Mouse (Mus musculus): ENCODE measurements around the gene Uchl1. TPM values are rescaled to one million over a fixed set of nuclear protein-coding genes. Genes with fewer than 3 reads are reported as not detected.

The Uchl1 gene
- 25.7 and 33.5 TPM in 2 replicates for polyA plus RNA-seq (2016; fragmentation: Nextera tagmentation; extraction: Ambion mirVana)

DNA sequence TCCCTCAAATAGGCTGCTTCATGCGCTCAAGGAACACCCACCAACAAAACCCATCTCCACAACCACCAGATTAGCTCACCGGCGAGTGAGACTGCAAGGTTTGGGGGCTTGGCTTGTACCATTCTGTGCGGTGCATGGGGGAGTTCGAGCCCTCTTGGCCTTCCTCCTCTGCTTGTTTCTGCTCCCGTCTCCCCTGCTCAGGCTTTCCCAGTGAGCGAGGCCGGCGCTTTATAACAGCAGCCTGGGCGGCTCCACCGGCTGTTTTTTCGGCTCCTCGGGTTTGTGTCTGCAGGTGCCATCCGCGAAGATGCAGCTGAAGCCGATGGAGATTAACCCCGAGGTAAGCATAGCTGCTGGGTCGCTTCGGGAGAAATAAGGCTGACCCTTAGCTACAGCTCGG is at the start of gene Uchl1:
Gene Uchl1 (plus strand): TSS at position 109 of the 400 bp plus-strand sequence.
- Histone ChIP-seq H3K9me3 (replicated peaks) (no peaks in the 10 kb centered on the region), H3K36me3 (no peaks in the 10 kb centered on the region), H3K27ac (peak within 1 kb of the TSS; percentile 56), H3K4me1 (peaks cover 22% of the 10 kb centered on the region), H3K27me3 (ENCODE audit: low read depth, poor library complexity, severe bottlenecking) (peaks cover 56% of the 10 kb centered on the region), H3K4me3 (peak within 1 kb of the TSS; percentile 71)
- peak; percentile 91 for DNase-seq (ENCODE audit: low spot score)
- WGBS = 0% methylated on average over 20 of the region's 20 CpGs

DNA sequence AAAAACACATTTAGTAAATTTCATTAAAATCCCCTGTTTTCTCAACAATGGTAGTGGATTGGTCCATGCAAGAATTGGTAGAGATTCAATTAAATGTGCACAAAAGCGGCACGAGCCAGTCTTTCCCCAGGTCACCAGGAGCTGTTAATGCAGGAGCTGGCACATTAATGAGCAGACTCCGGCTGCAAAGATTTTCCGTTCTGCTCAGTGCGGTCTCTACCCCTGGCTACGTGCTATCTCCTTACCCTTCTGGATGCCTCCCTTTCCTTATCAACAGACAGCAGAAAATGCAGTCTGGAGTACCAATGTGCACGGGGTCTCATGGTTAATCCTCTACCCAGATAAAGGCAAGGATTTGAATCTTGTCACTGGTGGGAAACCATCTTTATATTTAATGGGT is 48.1 kb upstream of the Uchl1 start:
- WGBS = 81% methylated on average over 7 of the region's 7 CpGs
- H3K4me1 ChIP-seq = no peaks in the 10 kb centered on the region
- no peak overlapping the region for H3K4me3 ChIP-seq
- no peak overlapping the region for H3K27ac ChIP-seq
- H3K27me3 ChIP-seq (ENCODE audit: low read depth, poor library complexity, severe bottlenecking) = no peaks in the 10 kb centered on the region
- no peak for DNase-seq (ENCODE audit: low spot score)
- no peaks in the 10 kb centered on the region for H3K36me3 ChIP-seq
- no peaks in the 10 kb centered on the region for H3K9me3 ChIP-seq (replicated peaks)

DNA sequence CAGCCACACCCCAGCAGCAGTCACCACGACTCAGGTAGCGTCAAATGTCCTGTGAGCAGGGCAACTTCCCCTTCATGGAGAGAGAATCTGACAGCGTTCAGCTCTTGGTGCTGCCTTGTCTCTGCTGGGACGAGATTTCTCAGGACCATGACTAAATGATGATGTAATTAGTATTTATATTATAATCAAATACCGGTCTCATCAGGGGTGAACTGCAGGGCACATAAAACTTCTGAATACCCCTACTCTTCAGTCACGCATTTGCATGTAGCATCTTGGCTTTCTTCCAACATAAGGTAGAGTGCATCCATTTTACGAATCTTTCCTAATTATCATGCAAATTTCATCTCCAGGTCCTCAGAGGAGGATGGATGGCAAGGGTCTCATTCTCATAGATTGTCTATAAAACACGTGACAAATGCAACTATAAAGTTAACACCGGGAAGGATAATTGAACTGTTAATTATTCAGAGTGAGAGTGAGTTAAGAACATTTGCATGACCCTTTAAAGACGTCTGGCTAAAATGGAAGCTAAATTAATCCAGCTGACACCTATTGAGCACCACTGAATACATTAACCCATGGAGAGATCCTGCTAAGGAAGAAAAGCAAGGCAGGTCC is 40.3 kb upstream of the Uchl1 start:
- no peaks in the 10 kb centered on the region for H3K27me3 ChIP-seq (ENCODE audit: low read depth, poor library complexity, severe bottlenecking)
- DNase-seq (ENCODE audit: low spot score) = no peak
- no peak overlapping the region for H3K4me3 ChIP-seq
- no peaks in the 10 kb centered on the region for H3K4me1 ChIP-seq
- no peak overlapping the region for H3K27ac ChIP-seq
- 76% methylated on average over 10 of the region's 10 CpGs for WGBS
- no peaks in the 10 kb centered on the region for H3K9me3 ChIP-seq (replicated peaks)
- H3K36me3 ChIP-seq = no peaks in the 10 kb centered on the region

DNA sequence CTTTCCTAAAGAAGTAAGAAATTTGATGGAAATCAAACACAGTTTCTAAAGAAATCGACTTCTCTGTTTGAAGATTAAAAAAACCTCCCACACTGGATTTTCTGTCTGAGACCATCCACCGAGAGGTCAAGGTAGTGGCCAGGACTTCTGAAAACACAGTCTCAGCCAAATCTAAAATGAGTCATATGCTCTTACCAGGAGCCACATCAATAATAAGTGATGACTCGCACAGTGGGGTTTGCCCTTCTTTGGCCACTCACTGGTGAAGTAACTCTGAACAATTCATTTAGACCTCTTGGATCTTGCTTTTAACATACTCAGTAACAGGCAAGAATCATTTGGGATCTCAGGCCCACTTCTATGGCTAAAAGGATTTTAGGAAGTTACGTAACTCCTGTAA is 33.7 kb upstream of the Uchl1 start:
- no peaks in the 10 kb centered on the region for H3K4me1 ChIP-seq
- H3K27me3 ChIP-seq (ENCODE audit: low read depth, poor library complexity, severe bottlenecking) = no peaks in the 10 kb centered on the region
- H3K9me3 ChIP-seq (replicated peaks) = no peaks in the 10 kb centered on the region
- no peaks in the 10 kb centered on the region for H3K36me3 ChIP-seq
- WGBS = 91% methylated on average over 4 of the region's 4 CpGs
- no peak overlapping the region for H3K4me3 ChIP-seq
- DNase-seq (ENCODE audit: low spot score) = no peak
- no peak overlapping the region for H3K27ac ChIP-seq

DNA sequence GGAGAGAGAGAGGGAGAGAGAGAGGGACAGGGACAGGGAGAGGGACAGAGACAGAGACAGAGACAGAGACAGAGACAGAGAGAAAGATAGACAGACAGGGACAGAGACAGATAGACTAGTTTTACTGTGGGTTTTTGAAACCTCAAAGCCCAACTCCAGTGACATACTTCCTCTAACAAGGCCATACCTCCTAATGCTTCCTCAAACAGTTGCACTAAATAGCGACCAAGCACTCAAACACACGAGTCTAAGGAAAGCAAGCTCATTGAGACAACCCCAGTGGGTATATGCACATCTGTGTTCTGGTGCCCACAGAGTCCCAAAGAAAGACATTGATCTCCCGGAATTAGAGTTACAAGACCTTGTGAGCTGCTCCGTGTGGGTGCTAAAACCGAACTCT is 32.6 kb upstream of the Uchl1 start:
- no peak overlapping the region for H3K4me3 ChIP-seq
- H3K27me3 ChIP-seq (ENCODE audit: low read depth, poor library complexity, severe bottlenecking) = no peaks in the 10 kb centered on the region
- no peak for DNase-seq (ENCODE audit: low spot score)
- H3K36me3 ChIP-seq = no peaks in the 10 kb centered on the region
- H3K27ac ChIP-seq = no peak overlapping the region
- H3K4me1 ChIP-seq = no peaks in the 10 kb centered on the region
- 88% methylated on average over 5 of the region's 5 CpGs for WGBS
- no peaks in the 10 kb centered on the region for H3K9me3 ChIP-seq (replicated peaks)

DNA sequence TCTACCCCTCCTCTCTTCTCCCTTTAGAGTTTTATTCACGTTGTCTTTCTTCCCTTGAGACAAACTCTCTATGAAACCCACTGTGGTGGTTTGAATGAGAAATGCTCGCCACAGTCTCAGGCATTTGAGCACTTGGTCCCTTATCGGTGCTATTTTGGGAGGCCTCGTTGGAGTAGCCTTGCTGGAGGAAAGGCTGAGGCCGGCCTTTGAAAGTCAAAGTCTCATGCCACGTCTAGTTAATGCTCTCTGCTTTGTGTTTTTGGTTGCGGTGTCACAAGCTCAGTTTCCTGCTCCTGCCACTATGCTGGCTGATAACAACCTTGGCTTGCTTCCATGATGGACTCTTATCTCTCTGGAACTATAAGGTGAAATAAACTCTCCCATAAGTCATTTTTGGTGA is 28.4 kb upstream of the Uchl1 start:
- no peaks in the 10 kb centered on the region for H3K27me3 ChIP-seq (ENCODE audit: low read depth, poor library complexity, severe bottlenecking)
- no peak overlapping the region for H3K4me3 ChIP-seq
- WGBS = 77% methylated on average over 7 of the region's 7 CpGs
- H3K27ac ChIP-seq = no peak overlapping the region
- no peak for DNase-seq (ENCODE audit: low spot score)
- H3K4me1 ChIP-seq = peaks cover 8% of the 10 kb centered on the region
- H3K36me3 ChIP-seq = no peaks in the 10 kb centered on the region
- no peaks in the 10 kb centered on the region for H3K9me3 ChIP-seq (replicated peaks)

DNA sequence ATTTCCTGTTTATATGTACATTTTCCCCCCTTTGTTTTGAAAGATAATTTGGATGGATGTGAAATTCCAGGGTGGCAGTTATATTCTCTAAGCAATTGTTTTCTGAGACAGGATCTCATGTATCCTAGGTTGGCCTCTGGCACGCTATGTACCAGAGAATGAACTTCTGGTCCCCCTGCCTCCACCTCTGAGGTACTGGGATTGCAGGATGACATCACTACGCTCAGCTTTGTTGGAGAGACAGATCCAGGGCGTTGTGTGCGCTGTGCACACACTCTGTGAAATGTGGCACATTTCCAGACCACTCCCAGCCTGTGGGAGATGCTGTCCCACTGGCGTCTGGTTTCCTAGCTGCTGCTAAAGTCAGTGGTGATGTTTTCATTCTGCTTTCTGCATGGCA is 21.7 kb upstream of the Uchl1 start:
- H3K4me3 ChIP-seq = no peak overlapping the region
- peaks cover 9% of the 10 kb centered on the region for H3K4me1 ChIP-seq
- H3K9me3 ChIP-seq (replicated peaks) = no peaks in the 10 kb centered on the region
- 74% methylated on average over 5 of the region's 5 CpGs for WGBS
- no peak overlapping the region for H3K27ac ChIP-seq
- DNase-seq (ENCODE audit: low spot score) = no peak
- no peaks in the 10 kb centered on the region for H3K36me3 ChIP-seq
- H3K27me3 ChIP-seq (ENCODE audit: low read depth, poor library complexity, severe bottlenecking) = no peaks in the 10 kb centered on the region

DNA sequence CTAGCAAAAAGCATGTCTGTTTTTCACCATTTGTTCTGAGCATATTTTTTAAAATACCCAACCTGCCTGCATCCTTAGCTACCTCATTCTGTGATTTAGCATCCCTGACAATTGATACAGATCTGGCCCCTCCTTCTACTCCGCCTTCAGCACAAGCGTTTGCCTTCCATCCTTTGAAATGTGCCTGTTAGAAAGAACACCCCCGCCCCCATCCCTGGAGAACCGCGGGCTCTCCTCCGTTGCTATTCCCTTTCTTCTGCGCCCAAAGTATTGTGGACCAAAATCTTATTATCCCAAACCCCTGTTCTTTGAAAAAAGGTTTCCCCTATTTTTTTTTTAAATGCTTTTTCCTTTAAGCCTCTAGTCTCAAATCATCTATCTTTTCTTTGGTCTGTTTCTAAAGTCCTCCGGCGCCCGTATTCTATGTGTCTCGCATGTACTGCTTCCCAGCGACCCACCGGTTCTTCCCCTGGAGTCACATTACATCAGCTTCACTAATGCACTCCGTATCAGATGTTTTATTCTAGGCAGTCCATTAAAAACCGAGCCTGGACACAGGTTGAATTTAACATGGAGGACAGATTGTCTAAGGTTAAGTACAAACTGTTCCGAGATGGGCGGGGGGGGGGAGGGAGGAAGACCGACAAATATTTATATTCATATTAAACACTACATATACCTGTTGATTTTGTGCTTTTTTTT is 551 bp upstream of the Uchl1 start:
- Histone ChIP-seq H3K9me3 (replicated peaks) (no peaks in the 10 kb centered on the region), H3K27ac (no peak overlapping the region), H3K4me1 (peaks cover 22% of the 10 kb centered on the region), H3K27me3 (ENCODE audit: low read depth, poor library complexity, severe bottlenecking) (peaks cover 56% of the 10 kb centered on the region), H3K36me3 (no peaks in the 10 kb centered on the region), H3K4me3 (peak overlapping the region; percentile 71)
- WGBS = under 1% methylated on average over 18 of the region's 18 CpGs
- DNase-seq (ENCODE audit: low spot score) = no peak

DNA sequence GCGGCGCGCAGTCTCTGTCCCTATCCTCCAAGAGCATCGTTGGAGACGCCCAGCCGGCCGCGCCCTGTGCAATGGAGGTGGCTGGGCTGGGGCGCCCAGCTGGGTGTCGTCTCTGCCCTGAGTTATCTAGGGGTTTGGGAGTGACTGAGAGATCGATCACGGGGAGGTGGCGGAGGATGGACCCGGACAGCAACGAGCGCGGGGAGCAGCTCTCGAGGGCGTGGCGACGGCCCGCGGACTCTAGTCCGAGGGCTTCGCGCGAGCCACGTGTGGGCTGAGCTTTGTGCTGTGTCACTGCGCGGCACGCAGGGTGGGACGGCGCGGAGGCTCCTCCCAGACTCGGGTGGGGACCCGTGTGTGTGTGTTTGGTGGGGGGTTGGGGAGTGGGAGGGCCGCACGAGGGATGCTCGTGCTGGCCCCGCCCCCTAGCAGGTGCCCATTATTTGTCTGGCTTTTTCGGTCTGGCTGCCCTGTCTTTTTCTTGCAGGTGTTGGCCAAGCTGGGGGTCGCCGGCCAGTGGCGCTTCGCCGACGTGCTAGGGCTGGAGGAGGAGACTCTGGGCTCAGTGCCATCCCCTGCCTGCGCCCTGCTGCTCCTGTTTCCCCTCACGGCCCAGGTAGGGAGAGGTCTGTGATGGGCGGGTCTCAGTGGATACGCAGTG is 696 bp downstream of the Uchl1 start:
- peak; percentile 63 for DNase-seq (ENCODE audit: low spot score)

DNA sequence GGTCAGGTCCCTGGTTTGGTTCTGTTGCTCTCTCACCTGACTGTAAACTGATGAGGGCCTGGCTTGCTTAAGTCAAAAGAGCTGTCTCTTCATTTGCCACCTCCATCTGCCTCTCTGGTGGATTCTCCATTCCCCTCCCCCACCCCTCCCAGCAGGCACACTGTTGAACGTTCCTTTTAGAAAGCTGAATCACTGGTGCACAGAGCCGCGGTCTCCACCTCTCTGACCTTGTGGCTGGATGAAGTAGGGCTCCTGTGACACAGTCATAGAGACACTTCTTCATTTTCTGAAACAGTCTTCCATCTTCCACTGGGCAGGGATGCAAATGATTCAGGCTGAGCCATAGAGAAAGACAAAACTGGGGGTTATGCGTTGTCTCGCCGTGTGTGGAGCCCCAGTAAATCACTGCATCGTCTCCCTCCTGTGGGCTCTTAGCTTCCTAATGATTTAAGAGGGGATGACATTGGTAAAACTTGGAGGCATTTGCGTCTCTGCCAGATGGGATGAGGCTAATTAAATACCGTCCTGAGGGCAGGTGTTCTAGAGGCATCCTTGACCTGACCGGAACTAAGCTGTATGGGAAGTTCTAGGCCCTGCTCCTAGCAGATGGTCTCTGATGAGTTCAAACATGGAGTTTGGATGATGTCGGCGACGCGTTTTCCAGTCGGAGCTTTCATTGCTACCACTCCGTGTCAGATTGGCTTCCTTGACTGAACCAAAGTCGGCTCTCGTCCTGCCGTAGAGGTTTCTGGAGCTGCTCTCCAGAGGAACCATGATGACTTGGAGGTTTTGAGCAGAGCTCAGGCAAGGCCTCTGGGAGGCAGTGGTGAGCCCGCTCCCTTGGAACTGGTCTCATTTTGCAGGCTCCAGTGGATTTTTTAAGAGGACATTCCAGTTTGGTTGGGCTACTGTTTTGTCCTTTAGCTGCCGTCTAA is 1.8 kb downstream of the Uchl1 start:
- no peaks in the 10 kb centered on the region for H3K9me3 ChIP-seq (replicated peaks)
- peaks cover 25% of the 10 kb centered on the region for H3K4me1 ChIP-seq
- no peak for DNase-seq (ENCODE audit: low spot score)
- 0 out of 2 replicates have a peak overlapping the region, but pooled peaks have one; percentile 71 for H3K4me3 ChIP-seq
- H3K36me3 ChIP-seq = no peaks in the 10 kb centered on the region
- H3K27me3 ChIP-seq (ENCODE audit: low read depth, poor library complexity, severe bottlenecking) = peaks cover 56% of the 10 kb centered on the region
- no peak overlapping the region for H3K27ac ChIP-seq
- WGBS = 74% methylated on average over 21 of the region's 21 CpGs

More for the DNA sequence above, 696 bp downstream of the Uchl1 start:
- Histone ChIP-seq H3K27ac (peak overlapping the region; percentile 56), H3K9me3 (replicated peaks) (no peaks in the 10 kb centered on the region), H3K27me3 (ENCODE audit: low read depth, poor library complexity, severe bottlenecking) (peaks cover 56% of the 10 kb centered on the region), H3K4me1 (peaks cover 22% of the 10 kb centered on the region), H3K4me3 (peak overlapping the region; percentile 71), H3K36me3 (no peaks in the 10 kb centered on the region)
- WGBS = under 1% methylated on average over 51 of the region's 51 CpGs

DNA sequence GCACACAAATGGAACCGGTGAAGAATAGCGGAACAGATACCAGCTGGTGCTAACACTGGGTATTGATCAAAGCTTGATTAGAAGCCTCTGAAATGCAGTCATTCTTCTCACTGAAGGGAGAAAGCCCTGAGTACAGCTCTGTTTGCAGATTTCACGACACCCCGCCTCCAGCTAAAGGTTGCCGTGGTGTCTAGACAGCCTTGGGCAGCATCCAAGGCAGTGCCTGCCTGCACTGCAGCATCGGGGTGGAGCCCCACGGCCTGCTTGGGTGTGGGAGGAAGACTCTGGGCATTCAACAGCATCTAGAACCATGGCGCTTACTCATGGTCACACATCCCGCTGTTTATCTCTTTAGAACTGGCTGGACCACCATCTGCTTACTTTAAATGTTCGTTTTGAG is 3.3 kb downstream of the Uchl1 start:
- WGBS = 83% methylated on average over 10 of the region's 10 CpGs
- peaks cover 25% of the 10 kb centered on the region for H3K4me1 ChIP-seq
- DNase-seq (ENCODE audit: low spot score) = no peak
- no peaks in the 10 kb centered on the region for H3K9me3 ChIP-seq (replicated peaks)
- H3K4me3 ChIP-seq = no peak overlapping the region
- no peak overlapping the region for H3K27ac ChIP-seq
- H3K27me3 ChIP-seq (ENCODE audit: low read depth, poor library complexity, severe bottlenecking) = peaks cover 42% of the 10 kb centered on the region
- H3K36me3 ChIP-seq = no peaks in the 10 kb centered on the region

DNA sequence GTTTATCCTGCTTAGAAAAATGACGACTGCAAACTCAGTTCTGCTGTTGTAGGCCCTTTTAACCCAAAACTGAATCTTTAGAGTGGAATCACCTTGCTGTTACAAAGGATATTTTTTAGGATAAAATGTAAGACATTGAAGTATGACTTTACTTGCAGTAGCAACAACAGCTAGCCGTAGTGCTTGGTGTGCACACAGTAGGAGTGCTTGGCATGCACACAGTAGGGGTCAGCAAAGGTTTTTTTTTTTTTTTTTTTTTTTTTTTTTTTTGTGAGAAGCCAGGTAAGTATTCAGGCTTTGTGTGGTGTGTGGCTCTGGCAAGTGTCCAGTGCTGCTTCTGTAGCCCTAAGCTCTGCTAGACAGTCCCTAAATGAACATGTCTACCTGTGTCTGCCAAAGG is 10.0 kb downstream of the Uchl1 start:
- WGBS = 95% methylated on average over 2 of the region's 2 CpGs

More for the DNA sequence above, 10.0 kb downstream of the Uchl1 start:
- no peaks in the 10 kb centered on the region for H3K27me3 ChIP-seq (ENCODE audit: low read depth, poor library complexity, severe bottlenecking)
- no peaks in the 10 kb centered on the region for H3K36me3 ChIP-seq
- no peak overlapping the region for H3K27ac ChIP-seq
- no peak overlapping the region for H3K4me3 ChIP-seq
- no peak for DNase-seq (ENCODE audit: low spot score)
- 0 out of 2 replicates have a peak, but pooled peaks cover 9% of the 10 kb centered on the region for H3K4me1 ChIP-seq
- H3K9me3 ChIP-seq (replicated peaks) = no peaks in the 10 kb centered on the region
